Mouse (Mus musculus): ENCODE measurements around the gene Krr1.

DNA sequence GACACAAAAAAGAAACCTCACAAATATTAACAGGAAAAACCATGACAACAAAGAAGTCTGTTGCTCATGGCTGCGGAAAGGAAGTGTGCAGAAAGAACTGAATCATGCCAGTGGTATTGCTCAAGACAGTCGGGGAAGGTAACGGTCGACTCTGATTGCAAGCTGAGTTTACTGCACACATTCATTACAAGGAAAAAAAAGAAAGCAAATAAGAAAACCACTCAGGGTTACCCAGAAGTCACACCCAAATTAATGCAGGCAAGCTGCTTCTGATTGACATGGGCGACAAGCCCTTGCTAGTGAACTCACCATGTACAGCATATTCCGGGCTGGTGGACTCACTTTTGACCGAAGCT is 24.1 kb downstream of the Krr1 start:
- TF ChIP-seq POLR2A (IDR thresholded peaks at IDR 0.05; ENCODE audit: extremely low read depth, insufficient read depth, low read length) (no peak), CTCF (IDR thresholded peaks at IDR 0.05; ENCODE audit: low read depth, low read length) (no peak)

Data from liver, adult 2 months (tissue).